Mouse (Mus musculus): ENCODE results near the gene Sesn2.

GRCm38 (mm10) chr4:132501639-132502038 lies 8.7 kb downstream of the Sesn2 start:
- no peak for TF ChIP-seq CTCF (conservative IDR thresholded peaks at IDR 0.05; ENCODE audit: low read length)
- TF ChIP-seq POU5F1 (IDR thresholded peaks at IDR 0.05; ENCODE audit: borderline replicate concordance, low read length), result no peak
- TF ChIP-seq NANOG (IDR thresholded peaks at IDR 0.05; ENCODE audit: borderline replicate concordance, low read length), result no peak
